Mouse (Mus musculus): ENCODE data around the gene Igdcc4. TPM values are rescaled to one million over a fixed set of nuclear protein-coding genes. Genes with fewer than 3 reads are reported as not detected.
A peak's percentile ranks its signal among the peaks of the same experiment; 100 is the strongest.

Igdcc4 gene
- polyA plus RNA-seq, 1 experiment from 2014 or later: 13.0 TPM

DNA sequence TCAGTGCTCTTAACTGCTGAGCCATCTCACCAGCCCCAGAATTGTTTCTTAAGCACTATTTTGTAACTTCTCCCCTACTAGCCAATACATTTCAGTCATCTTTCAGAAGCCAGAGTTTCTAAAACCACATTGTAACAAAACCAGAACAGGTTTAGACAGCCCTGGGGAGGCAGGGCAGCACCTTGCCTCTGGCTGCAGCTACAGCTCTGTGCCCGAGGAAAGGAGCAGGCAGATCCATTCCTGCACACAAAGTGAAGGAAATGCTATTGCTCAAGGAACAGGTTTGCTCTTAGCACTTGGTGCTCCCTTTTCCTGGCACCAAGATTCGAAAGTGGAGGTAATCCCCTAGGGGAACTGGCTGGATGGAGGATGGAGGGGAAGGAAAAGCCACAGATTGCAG, 16.2 kb downstream of the Igdcc4 start:
- Histone ChIP-seq H3K9ac (replicated peaks) (no peak overlapping the region), H3K36me3 (peaks cover 20% of the 10 kb centered on the region; the same call in 1 of the 2 replicates), H3K27me3 (no peaks in the 10 kb centered on the region), H3K9me3 (no peaks in the 10 kb centered on the region), H3K4me3 (no peak overlapping the region), H3K4me1 (peaks cover 2% of the 10 kb centered on the region; the same call in 1 of the 2 replicates), H3K27ac (replicated peaks) (no peak overlapping the region), H3K4me2 (replicated peaks) (no peak overlapping the region)
- no peak for ATAC-seq (replicated peaks)
- WGBS: 71% methylated on average over 2 of the region's 2 CpGs

DNA sequence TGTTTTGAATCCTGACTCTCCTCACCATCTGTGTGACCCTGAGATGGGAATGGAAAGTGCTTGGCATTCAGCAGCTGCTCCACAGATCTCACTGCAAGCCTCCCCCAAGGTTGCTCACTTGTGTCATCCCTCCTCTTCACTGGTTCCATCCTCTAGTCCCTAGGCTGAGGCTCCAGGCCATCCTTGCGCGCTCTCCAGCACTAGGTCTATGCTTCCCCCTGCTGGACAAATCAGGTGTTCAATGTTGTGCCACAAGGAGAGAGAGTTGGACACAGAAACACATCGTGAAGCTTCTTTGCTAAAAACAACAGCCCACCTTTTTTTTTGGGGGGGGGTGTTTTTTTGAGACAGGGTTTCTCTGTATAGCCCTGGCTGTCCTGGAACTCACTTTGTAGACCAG, 19.6 kb downstream of the Igdcc4 start:
- Histone ChIP-seq H3K27me3 (no peaks in the 10 kb centered on the region), H3K27ac (replicated peaks) (no peak overlapping the region), H3K4me1 (peaks cover 12% of the 10 kb centered on the region), H3K4me3 (no peak overlapping the region), H3K36me3 (peaks cover 12% of the 10 kb centered on the region; the same call in 1 of the 2 replicates), H3K9ac (replicated peaks) (no peak overlapping the region), H3K9me3 (no peaks in the 10 kb centered on the region), H3K4me2 (replicated peaks) (no peak overlapping the region)
- WGBS: 4% methylated on average over 3 of the region's 3 CpGs
- peak; percentile 76 for ATAC-seq (replicated peaks)

DNA sequence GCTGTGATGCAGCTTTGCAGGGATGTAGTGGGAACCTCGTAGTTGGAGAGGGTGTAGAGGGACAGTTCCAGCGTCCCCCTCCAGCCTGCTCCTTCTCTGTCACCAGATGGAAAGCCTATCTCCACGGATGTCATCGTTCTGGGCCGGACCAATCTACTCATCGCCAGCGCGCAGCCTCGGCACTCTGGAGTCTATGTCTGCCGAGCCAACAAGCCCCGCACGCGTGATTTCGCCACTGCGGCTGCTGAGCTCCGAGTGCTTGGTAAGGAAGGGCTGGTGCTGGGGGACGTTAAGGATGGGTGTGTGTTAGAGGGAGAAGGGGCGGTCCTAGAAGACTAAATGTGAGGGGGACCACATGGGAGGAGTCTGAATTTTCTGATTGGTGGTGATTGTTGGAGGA, 21.3 kb downstream of the Igdcc4 start:
- Histone ChIP-seq H3K9me3 (no peaks in the 10 kb centered on the region), H3K27me3 (no peaks in the 10 kb centered on the region), H3K4me3 (peak overlapping the region; percentile 15; the same call in 1 of the 2 replicates), H3K36me3 (peaks cover 10% of the 10 kb centered on the region; the same call in 1 of the 2 replicates), H3K9ac (replicated peaks) (no peak overlapping the region), H3K27ac (replicated peaks) (no peak overlapping the region), H3K4me2 (replicated peaks) (peak overlapping the region; percentile 22; the same call in 1 of the 2 replicates), H3K4me1 (peaks cover 12% of the 10 kb centered on the region)
- ATAC-seq (replicated peaks): peak; percentile 38; the same call in 1 of the 2 replicates
- WGBS: 21% methylated on average over 18 of the region's 18 CpGs

DNA sequence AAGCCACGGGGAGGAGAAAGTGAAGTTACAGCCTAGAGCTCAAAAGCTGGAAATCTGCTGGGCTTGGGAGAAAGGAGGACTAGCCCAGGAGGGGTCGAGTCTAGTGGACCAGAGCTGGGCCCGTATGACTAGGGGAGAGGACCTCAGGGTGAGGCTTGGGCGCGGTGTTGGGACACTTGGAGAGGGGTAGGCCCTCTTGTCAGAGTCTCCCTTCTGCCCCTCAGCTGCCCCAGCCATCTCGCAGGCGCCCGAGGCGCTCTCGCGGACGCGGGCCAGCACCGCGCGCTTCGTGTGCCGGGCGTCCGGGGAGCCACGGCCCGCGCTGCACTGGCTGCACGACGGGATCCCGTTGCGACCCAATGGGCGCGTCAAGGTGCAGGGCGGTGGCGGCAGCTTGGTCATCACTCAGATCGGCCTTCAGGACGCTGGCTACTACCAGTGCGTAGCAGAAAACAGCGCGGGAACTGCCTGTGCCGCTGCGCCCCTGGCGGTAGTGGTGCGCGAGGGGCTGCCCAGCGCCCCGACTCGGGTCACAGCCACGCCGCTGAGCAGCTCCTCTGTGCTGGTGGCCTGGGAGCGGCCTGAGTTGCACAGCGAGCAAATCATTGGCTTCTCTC, 22.4 kb downstream of the Igdcc4 start:
- Histone ChIP-seq H3K27me3 (no peaks in the 10 kb centered on the region), H3K9me3 (no peaks in the 10 kb centered on the region), H3K4me2 (replicated peaks) (peak overlapping the region; percentile 87), H3K36me3 (peaks cover 6% of the 10 kb centered on the region; the same call in 1 of the 2 replicates), H3K9ac (replicated peaks) (peak overlapping the region; percentile 47), H3K27ac (replicated peaks) (no peak overlapping the region), H3K4me1 (peaks cover 17% of the 10 kb centered on the region), H3K4me3 (peak overlapping the region; percentile 44)
- 3% methylated on average over 48 of the region's 48 CpGs for WGBS
- peak; percentile 32 for ATAC-seq (replicated peaks)

DNA sequence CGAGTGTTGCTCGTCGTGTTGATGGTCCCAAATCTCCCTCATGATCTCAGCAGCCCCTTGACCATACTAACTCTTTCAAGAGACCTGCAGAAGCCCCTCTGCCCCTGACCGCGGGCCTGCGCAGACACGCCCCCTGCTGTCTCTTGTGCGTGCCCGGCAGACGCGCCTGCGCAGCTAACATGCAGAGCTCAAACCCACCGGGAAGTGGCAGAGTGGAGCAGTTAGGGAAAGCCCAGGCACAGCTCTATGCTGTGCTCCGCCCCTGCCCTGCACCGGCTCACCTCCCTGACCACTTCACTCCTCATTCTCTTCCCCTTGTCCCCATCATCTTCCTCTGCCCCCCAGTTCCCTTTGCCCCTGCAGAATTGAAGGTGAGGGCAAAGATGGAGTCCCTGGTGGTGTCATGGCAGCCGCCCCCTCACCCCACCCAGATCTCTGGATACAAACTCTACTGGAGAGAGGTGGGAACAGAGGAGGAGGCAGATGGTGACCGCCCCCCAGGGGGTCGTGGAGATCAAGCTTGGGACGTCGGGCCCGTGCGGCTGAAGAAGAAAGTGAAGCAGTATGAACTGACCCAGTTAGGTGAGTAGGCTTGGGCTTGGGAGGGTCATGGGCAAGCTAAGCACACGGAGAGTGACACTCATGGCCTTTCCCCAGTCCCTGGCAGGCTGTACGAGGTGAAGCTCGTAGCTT, 27.0 kb downstream of the Igdcc4 start:
- no peaks in the 10 kb centered on the region for H3K27me3 ChIP-seq
- H3K4me1 ChIP-seq: peaks cover 13% of the 10 kb centered on the region
- no peak overlapping the region; the same call in 1 of the 2 replicates for H3K4me2 ChIP-seq (replicated peaks)
- no peak overlapping the region for H3K4me3 ChIP-seq
- peaks cover 4% of the 10 kb centered on the region; the same call in 1 of the 2 replicates for H3K36me3 ChIP-seq
- no peak overlapping the region for H3K9ac ChIP-seq (replicated peaks)
- H3K9me3 ChIP-seq: no peaks in the 10 kb centered on the region
- no peak overlapping the region for H3K27ac ChIP-seq (replicated peaks)
- 0 out of 2 replicates have a peak, but pooled peaks have one; percentile 15 for ATAC-seq (replicated peaks)
- WGBS: 14% methylated on average over 25 of the region's 25 CpGs

DNA sequence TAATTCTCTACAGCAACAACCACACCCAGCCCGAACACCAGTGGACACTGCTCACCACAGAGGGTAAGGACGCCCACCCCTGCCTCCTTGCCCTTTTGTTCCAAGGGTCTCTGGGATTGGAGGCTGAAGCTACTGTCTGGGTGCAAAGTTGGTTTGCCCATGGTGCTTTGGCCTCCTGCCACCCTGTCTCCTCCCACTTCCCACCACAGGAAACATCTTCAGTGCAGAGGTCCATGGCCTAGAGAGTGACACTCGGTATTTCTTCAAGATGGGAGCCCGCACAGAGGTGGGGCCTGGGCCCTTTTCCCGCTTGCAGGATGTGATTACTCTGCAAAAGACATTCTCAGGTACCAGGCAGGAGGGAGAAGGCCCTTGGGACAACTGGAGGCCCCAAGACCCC, 30.4 kb downstream of the Igdcc4 start:
- 84% methylated on average over 5 of the region's 5 CpGs for WGBS
- H3K9me3 ChIP-seq: no peaks in the 10 kb centered on the region

DNA sequence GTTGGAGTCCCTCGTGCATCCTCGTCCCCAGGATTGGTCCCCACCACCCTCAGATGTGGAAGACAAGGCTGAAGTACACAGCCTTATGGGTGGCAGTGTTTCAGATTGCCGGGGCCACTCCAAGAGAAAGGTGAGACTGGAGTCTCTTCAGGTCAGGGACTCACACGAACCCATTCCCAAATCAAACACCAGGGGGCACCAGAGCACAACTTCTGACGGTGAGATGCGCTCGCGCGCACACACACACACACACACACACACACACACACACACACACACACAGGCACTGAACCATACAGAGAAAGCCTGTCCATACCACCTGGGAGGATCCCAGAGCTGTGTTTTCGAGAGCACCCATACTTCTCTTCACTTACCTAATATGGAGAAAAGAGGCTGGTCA, 32.5 kb downstream of the Igdcc4 start:
- no peak overlapping the region for H3K9ac ChIP-seq (replicated peaks)
- H3K36me3 ChIP-seq: peaks cover 4% of the 10 kb centered on the region
- H3K27me3 ChIP-seq: no peaks in the 10 kb centered on the region
- 6% methylated on average over 10 of the region's 10 CpGs for WGBS
- no peak overlapping the region for H3K4me2 ChIP-seq (replicated peaks)
- ATAC-seq (replicated peaks): peak; percentile 65
- H3K4me3 ChIP-seq: no peak overlapping the region
- no peak overlapping the region for H3K27ac ChIP-seq (replicated peaks)
- H3K4me1 ChIP-seq: peaks cover 3% of the 10 kb centered on the region; the same call in 1 of the 2 replicates
- H3K9me3 ChIP-seq: no peaks in the 10 kb centered on the region

More for the DNA sequence above, 30.4 kb downstream of the Igdcc4 start:
- Histone ChIP-seq H3K36me3 (peaks cover 8% of the 10 kb centered on the region), H3K27ac (replicated peaks) (no peak overlapping the region), H3K9ac (replicated peaks) (no peak overlapping the region), H3K4me1 (peaks cover 8% of the 10 kb centered on the region), H3K27me3 (no peaks in the 10 kb centered on the region), H3K4me3 (no peak overlapping the region), H3K4me2 (replicated peaks) (no peak overlapping the region)
- ATAC-seq (replicated peaks): no peak

DNA sequence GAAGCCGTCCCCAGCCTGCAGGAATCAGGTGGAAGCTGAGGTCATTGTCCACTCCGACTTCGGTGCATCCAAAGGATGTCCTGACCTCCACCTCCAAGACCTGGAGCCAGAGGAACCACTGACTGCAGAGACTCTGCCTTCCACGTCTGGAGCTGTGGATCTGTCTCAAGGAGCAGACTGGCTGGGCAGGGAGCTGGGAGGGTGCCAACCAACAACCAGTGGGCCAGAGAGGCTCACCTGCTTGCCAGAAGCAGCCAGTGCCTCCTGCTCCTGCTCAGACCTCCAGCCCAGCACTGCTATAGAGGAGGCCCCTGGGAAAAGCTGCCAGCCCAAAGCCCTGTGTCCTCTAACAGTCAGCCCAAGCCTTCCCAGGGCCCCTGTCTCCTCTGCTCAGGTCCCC, 33.8 kb downstream of the Igdcc4 start:
- Histone ChIP-seq H3K9me3 (no peaks in the 10 kb centered on the region), H3K36me3 (peaks cover 4% of the 10 kb centered on the region), H3K4me2 (replicated peaks) (no peak overlapping the region), H3K27me3 (no peaks in the 10 kb centered on the region), H3K9ac (replicated peaks) (no peak overlapping the region), H3K4me1 (peaks cover 3% of the 10 kb centered on the region; the same call in 1 of the 2 replicates), H3K27ac (replicated peaks) (no peak overlapping the region), H3K4me3 (no peak overlapping the region)
- ATAC-seq (replicated peaks): no peak
- 79% methylated on average over 4 of the region's 4 CpGs for WGBS

DNA sequence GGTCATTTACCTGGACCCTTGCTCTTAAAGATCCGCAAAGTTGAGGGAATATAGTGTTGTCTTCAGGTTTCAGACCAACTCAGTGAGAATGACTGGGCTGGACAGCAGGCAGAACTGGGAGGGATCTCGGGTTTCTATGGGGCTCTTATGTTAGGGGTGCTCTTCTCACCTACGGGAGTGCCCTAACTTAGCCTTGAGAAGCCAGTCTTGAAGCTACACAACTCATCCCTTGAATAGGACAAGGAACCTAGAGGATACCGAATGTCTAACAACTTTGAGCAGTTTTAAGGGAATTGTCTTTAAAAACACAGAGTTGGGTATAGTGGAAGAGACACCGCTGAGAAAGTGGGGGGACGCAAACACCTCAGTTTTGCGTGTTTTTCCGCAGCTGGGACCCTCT, 39.2 kb downstream of the Igdcc4 start:
- no peak for ATAC-seq (replicated peaks)
- WGBS: 2% methylated on average over 8 of the region's 8 CpGs
- H3K4me2 ChIP-seq (replicated peaks): peak overlapping the region; percentile 81
- no peaks in the 10 kb centered on the region for H3K27me3 ChIP-seq
- peaks cover 30% of the 10 kb centered on the region for H3K4me1 ChIP-seq
- peaks cover 3% of the 10 kb centered on the region; the same call in 1 of the 2 replicates for H3K36me3 ChIP-seq
- H3K9me3 ChIP-seq: no peaks in the 10 kb centered on the region
- peak overlapping the region; percentile 77 for H3K4me3 ChIP-seq
- peak overlapping the region; percentile 97 for H3K27ac ChIP-seq (replicated peaks)
- H3K9ac ChIP-seq (replicated peaks): peak overlapping the region; percentile 94

DNA sequence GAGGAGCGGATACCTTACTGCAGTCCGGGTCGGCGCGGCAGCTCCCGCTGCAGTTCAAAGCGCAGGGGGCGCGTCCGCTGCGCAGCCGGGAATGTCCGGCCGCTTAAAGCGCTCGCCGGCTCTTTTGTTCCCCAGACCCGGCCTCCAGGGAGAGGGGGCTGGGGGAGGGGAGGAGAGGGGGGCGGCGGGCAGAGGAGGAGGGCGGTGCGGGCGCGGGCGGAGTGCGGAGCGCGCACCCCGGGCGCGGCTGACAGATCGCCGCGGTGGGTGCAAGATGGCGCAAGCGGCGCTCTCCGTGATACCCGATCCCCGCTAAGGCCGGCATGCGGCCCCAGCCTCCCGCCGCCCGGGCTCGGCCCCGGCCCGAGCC, 39.6 kb downstream of the Igdcc4 start, which contains the start of gene Igdcc3:
Igdcc3 (plus strand) TSS at position 254 of the 370 bp plus-strand sequence.
- H3K9me3 ChIP-seq: no peaks in the 10 kb centered on the region
- peak within 1 kb of the TSS; percentile 94 for H3K9ac ChIP-seq (replicated peaks)
- H3K4me2 ChIP-seq (replicated peaks): peak within 1 kb of the TSS; percentile 81
- H3K27me3 ChIP-seq: no peaks in the 10 kb centered on the region
- peak; percentile 82 for ATAC-seq (replicated peaks)
- peak within 1 kb of the TSS; percentile 77 for H3K4me3 ChIP-seq
- peaks cover 3% of the 10 kb centered on the region; the same call in 1 of the 2 replicates for H3K36me3 ChIP-seq
- WGBS: 1% methylated on average over 41 of the region's 48 CpGs
- peaks cover 34% of the 10 kb centered on the region for H3K4me1 ChIP-seq
- H3K27ac ChIP-seq (replicated peaks): peak within 1 kb of the TSS; percentile 97

DNA sequence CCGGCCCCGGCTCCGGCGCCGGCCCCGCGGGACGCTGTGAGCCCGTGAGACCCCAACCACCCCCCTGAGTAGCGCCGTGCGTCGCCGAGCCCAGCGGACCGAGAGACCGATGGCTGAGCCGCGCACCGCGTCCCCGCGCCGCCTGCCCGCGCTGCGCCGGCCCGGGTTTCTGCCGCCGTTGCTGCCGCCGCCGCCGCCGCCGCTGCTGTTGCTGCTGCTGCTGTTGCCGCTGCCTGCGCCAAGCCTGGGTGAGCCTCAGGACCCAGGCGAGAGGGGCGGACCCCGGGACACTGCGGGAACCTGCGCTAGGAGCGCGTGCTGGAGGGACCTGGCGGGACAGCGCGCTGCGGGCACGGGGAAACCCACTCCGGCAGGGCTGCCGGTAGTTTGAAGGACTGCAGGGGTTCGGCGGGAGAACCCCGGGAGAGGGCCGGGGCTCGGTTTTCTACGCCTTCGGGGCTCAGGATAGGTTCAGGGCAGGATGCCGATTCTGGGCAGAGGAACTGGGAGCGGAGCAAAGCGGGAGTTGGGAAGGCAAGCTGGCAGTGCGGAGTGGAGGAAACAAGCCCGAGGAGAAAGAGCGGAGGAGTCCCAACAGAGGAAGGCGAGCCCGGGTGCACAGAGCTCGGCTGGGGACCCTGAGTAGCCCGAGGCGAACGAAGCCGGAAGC, 40.2 kb downstream of the Igdcc4 start:
- no peaks in the 10 kb centered on the region for H3K9me3 ChIP-seq
- H3K4me2 ChIP-seq (replicated peaks): peak overlapping the region; percentile 81
- ATAC-seq (replicated peaks): peak; percentile 75
- peaks cover 3% of the 10 kb centered on the region; the same call in 1 of the 2 replicates for H3K36me3 ChIP-seq
- H3K27ac ChIP-seq (replicated peaks): peak overlapping the region; percentile 97
- H3K27me3 ChIP-seq: no peaks in the 10 kb centered on the region
- H3K9ac ChIP-seq (replicated peaks): peak overlapping the region; percentile 94
- H3K4me1 ChIP-seq: peaks cover 38% of the 10 kb centered on the region
- H3K4me3 ChIP-seq: peak overlapping the region; percentile 77
- under 1% methylated on average over 62 of the region's 73 CpGs for WGBS

DNA sequence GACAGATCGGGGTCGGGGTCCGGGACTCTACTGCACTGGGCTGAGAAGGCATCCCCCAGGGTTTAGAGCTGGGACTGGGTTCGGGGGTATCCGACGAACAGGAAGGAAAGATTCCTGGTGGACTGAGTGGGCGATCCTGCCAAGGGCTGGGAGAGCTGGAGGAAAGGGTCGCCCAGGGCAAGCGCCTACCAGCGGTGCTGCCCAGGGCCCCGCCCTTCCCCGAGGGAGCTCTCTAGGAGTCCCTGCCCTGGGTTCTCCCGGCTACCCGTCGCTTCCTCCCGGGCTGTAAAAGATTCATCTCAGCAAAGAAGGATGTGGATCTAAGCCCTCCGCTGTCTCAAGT, 40.7 kb downstream of the Igdcc4 start:
- ATAC-seq (replicated peaks): peak; percentile 49
- peak overlapping the region; percentile 94 for H3K9ac ChIP-seq (replicated peaks)
- no peaks in the 10 kb centered on the region for H3K9me3 ChIP-seq
- H3K4me2 ChIP-seq (replicated peaks): peak overlapping the region; percentile 81
- peaks cover 5% of the 10 kb centered on the region for H3K36me3 ChIP-seq
- peaks cover 39% of the 10 kb centered on the region for H3K4me1 ChIP-seq
- H3K4me3 ChIP-seq: peak overlapping the region; percentile 77
- under 1% methylated on average over 17 of the region's 17 CpGs for WGBS
- peak overlapping the region; percentile 97 for H3K27ac ChIP-seq (replicated peaks)
- no peaks in the 10 kb centered on the region for H3K27me3 ChIP-seq
